Mouse (Mus musculus) cerebellum, adult 9-11 months (tissue): ENCODE results near the gene Gpr6.

ENCODE experiments used
- DNase-seq: peaks from one replicate; pipeline ENCODE4 v3.0.0; 2022

Gene Gpr6

GRCm38 (mm10) chr10:41072116-41072515, at the start of gene Gpr6:
Gene Gpr6 (minus strand): TSS chr10:41072285.
- peak; percentile 29 for DNase-seq

DNA sequence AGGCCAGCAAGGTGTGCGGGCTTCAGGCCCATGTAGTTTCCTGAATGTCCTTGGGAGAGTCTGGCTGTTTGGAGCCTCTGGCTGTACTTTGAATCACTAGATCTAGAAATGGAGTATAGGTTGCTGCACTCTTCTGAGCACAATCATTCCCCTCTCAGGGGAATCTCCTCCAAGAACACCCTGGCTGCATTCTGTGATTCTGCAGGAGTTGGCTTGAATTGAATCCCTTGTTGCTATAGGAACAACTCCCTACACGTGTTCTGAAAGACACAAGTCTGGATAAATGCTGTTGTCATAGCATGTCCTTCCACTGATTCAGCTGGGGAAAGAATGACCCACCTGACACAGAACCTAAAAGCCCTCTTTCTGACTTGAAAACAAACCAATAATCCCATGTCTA, 28.0 kb upstream of the Gpr6 start:
- no peak for DNase-seq

GRCm38 (mm10) chr10:41098137-41098536, 26.1 kb upstream of the Gpr6 start:
- DNase-seq = no peak

- no peak for DNase-seq
These were observed 16.8 kb upstream of the Gpr6 start for GRCm38 (mm10) chr10:41088852-41089251.

GRCm38 (mm10) chr10:41071696-41072095, 389 bp downstream of the Gpr6 start:
- DNase-seq = no peak

- DNase-seq = peak; percentile 14
These were observed 1.1 kb downstream of the Gpr6 start for GRCm38 (mm10) chr10:41070693-41071651.

GRCm38 (mm10) chr10:41060250-41060831, 11.7 kb downstream of the Gpr6 start:
- DNase-seq = no peak

DNA sequence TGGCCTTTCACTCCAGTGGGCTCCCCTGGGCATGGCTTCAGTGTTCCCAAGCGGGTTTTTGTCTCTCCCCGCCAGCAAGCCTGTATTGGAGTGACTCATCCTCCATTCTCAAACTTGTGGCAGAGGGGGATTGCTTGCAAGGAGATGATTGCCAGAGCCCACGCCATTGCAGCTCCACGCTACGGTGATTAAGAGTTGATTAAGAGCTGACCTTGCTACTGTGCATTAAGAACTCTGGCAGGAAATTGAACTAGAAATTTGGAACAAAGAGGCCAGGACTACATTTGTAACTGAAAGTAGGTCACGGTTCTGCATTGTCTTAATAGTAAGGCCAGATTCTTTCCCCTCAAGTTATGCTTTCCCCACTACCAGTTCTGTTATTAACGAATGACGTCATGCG, 16.5 kb downstream of the Gpr6 start:
- DNase-seq = no peak

DNA sequence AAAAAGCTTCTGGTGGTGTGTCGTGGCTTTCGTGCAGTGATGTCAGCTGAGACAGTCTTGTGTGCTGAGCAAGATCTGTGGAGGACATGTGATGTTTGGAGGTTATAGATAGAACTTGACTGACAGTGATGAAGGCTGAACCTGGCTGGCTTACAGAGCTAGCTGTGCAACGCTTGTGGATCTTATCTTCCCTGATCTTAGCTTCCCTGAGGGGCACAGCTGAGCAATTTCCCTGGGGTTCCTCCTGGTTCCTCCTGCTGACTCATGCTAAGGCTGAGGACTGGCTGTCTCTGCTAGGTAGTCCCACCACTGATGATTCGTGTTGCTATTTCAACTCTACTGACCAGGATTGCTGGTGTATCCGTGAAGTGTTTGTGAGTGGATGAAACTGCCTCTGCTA, 18.1 kb downstream of the Gpr6 start:
- DNase-seq = no peak

DNA sequence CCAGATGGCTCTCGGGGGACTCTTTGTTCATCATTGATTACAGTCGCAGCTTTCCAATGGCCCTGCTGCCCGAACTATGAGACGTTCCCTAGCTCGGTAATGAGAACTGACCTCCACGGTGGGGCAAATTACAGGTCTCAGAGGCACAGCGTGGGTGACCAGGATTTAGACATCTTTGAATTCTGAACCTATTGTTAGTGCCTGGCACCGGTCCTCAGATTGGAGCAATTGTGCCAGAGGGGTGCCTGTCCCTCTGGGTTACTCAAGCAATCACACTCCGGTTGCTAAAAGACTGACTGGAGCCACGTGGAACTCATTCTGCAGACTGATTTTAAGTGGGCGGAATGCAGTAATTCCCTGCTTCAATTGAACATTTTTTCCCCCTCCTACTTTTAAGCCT, 29.8 kb downstream of the Gpr6 start:
- no peak for DNase-seq

DNA sequence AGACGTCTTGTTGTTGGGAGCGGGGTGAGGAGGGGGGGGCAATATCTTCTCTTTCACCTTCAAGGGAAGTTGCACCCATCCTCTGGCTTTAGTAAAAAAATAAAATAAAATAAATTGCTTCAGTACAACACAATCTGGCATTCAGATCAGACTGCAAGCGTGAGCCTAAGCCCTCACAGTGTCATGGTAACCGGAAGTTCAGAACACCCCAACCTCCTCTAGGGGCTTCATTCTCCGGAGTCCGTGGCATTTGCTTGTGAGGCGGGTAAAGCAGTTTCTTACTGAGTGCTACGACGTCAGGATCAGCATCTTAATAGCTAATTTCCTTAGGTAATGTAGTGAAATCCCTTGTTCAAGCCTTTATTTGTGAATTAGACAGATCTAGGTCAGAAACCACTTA, 30.6 kb downstream of the Gpr6 start:
- no peak for DNase-seq

DNA sequence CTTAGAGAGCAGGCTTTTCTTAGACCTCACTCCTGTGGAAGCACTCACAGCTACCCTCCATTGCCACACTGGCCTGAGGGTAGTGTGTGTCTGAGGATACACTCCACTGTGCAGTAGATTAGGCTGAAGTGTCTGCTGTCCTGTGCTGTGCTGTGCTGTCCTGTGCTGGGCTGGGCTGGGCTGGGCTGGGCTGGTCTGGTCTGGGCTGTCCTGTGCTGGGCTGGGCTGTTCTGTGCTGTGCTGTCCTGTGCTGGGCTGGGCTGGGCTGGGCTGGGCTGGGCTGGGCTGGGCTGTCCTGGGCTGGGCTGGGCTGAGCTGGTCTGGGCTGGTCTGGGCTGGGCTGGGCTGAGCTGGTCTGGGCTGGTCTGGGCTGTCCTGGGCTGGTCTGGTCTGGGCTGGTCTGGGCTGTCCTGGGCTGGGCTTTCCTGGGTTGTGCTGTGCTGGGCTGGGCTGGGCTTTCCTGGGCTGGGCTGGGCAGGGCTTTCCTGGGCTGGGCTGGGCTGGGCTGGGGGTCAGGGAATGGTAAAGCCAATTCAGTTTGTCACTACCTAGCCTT, 31.5 kb downstream of the Gpr6 start:
- DNase-seq = no peak

- no peak for DNase-seq
These were observed 33.6 kb downstream of the Gpr6 start for GRCm38 (mm10) chr10:41038476-41038875.

DNA sequence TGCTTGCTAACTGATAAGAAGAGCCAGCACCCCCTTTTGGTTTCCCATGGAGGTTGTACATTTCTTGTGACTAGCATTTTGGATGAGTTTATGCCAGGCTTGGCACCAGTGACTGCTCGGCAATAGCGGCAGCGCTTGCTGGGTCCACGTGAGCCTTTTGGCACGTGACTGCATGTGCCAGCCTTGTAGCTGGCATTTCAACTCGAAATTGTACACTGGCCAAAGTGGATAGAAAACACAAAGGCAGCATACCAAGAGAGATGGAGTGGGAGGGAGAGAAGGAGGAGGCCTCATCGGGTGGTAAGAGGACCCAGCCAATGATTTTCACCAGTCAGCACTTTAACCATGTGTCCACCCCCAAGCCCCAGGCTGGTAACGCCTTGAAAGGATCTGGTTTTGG, 34.4 kb downstream of the Gpr6 start:
- peak; percentile 47 for DNase-seq

- no peak for DNase-seq
These were observed 39.3 kb downstream of the Gpr6 start for GRCm38 (mm10) chr10:41032811-41033210.

DNA sequence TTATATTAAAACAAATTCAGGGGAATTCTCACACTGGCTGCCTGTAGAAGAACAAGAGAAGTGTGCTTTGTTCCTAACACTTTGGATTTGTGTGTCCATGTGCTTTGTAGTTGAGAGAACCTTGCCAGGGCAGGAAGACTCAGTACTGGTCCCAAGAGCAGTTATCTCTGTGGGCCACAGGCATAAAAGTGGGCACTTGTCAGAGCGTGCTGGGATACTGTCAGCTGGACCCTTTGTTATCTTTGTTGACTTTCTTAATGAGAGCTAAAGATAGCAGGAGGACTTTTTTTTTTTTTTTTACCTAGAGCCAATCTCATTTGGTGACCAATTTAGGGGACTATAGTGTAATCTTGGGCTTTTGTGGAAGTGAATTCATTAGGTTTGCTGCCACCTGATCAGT, 47.2 kb downstream of the Gpr6 start:
- DNase-seq = no peak

GRCm38 (mm10) chr10:41024406-41024805, 47.7 kb downstream of the Gpr6 start:
- no peak for DNase-seq

DNA sequence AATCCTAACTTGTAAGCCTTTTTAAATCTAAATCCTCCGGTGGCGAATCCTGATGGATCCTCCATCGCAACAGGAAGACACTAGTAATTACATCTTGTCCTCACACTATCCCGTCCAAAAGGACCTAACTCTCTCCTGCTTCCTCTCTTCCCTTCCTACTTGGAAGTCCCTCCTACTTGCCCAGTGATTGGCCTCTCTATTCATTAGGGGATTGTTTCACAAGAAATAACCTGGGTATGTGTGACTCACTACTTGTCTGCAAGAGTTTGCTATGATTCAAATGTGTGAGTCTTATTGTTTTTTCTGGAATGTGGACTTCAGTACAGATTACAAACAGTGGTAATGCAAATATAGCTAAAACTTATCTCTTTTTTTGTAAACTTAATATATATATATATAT, 49.9 kb downstream of the Gpr6 start:
- DNase-seq = no peak
